In the genomic region with DNA sequence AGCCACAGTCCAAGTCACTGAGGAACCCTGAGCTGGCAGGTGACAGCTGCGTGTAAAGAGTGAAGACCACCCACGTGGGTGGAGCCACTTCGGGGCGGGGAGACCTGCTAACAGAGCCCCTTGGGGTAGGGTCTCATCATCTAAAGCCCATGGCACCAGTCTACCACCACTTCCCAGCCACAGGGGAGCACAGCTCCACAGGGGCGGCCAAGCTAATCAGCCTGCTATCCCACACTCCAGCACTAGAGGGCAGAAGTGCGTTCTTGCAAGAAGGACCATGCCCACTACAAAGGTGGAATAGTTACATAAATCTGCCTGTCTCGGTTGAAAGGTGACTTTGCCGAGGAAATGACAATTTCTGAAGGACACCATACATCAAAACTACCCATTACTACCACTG, we compare ENCODE assay signal across 8 mouse cellular contexts. TPM values are rescaled to one million over a fixed set of nuclear protein-coding genes. Genes with fewer than 3 reads are reported as not detected.
DNase-seq lines count a peak whose midpoint lies in the region; ATAC-seq lines count a peak whose summit lies in the region.

No protein-coding gene starts in this region.

- no peaks in the 10 kb centered on the region for H3K9me3 ChIP-seq in hindbrain, embryonic 10.5 days
- H3K9me3 ChIP-seq in hindbrain, embryonic 12.5 days (replicated peaks): no peaks in the 10 kb centered on the region
- no peaks in the 10 kb centered on the region for H3K9me3 ChIP-seq in midbrain, embryonic 14.5 days (ENCODE audit: control insufficient read depth, low read length)

- 72% methylated on average over 8 of the region's 8 CpGs for WGBS in hindbrain, embryonic 10.5 days
- 67% methylated on average over 8 of the region's 8 CpGs for WGBS in hindbrain, embryonic 12.5 days
- 63% methylated on average over 8 of the region's 8 CpGs for WGBS in midbrain, embryonic 14.5 days

- no peak overlapping the region for H3K9ac ChIP-seq in hindbrain, embryonic 12.5 days
- no peak overlapping the region for H3K9ac ChIP-seq in midbrain, embryonic 14.5 days (replicated peaks; ENCODE audit: low read length)

- H3K4me2 ChIP-seq in hindbrain, embryonic 12.5 days (replicated peaks): no peak overlapping the region
- no peak overlapping the region for H3K4me2 ChIP-seq in midbrain, embryonic 14.5 days (ENCODE audit: low read length)

- H3K4me1 ChIP-seq in hindbrain, embryonic 10.5 days (replicated peaks): peaks cover 26% of the 10 kb centered on the region
- peaks cover 25% of the 10 kb centered on the region for H3K4me1 ChIP-seq in hindbrain, embryonic 12.5 days
- H3K4me1 ChIP-seq in midbrain, embryonic 14.5 days (ENCODE audit: control insufficient read depth, insufficient read depth, low read length): peaks cover 17% of the 10 kb centered on the region

- no peak overlapping the region; the same call in 1 of the 2 replicates for H3K4me3 ChIP-seq in hindbrain, embryonic 10.5 days
- H3K4me3 ChIP-seq in hindbrain, embryonic 12.5 days: no peak overlapping the region
- no peak overlapping the region for H3K4me3 ChIP-seq in midbrain, embryonic 14.5 days (replicated peaks; ENCODE audit: low read depth, low read length)

- ATAC-seq in hindbrain, embryonic 12.5 days (ENCODE audit: low FRiP score): no peak
- ATAC-seq in midbrain, embryonic 14.5 days (ENCODE audit: low FRiP score, low TSS enrichment): no peak

- no peaks in the 10 kb centered on the region for H3K27me3 ChIP-seq in hindbrain, embryonic 10.5 days (ENCODE audit: insufficient read depth, poor library complexity, severe bottlenecking)
- H3K27me3 ChIP-seq in hindbrain, embryonic 12.5 days: 0 out of 2 replicates have a peak, but pooled peaks cover 2% of the 10 kb centered on the region
- no peaks in the 10 kb centered on the region for H3K27me3 ChIP-seq in midbrain, embryonic 14.5 days (ENCODE audit: control insufficient read depth, insufficient read depth, low read length)

- no peak overlapping the region for H3K27ac ChIP-seq in hindbrain, embryonic 10.5 days
- no peak overlapping the region for H3K27ac ChIP-seq in hindbrain, embryonic 12.5 days
- H3K27ac ChIP-seq in midbrain, embryonic 14.5 days (replicated peaks; ENCODE audit: low read depth, low read length): no peak overlapping the region

- H3K36me3 ChIP-seq in hindbrain, embryonic 10.5 days: peaks cover 80% of the 10 kb centered on the region
- H3K36me3 ChIP-seq in hindbrain, embryonic 12.5 days: peaks cover 71% of the 10 kb centered on the region
- H3K36me3 ChIP-seq in midbrain, embryonic 14.5 days (ENCODE audit: control insufficient read depth, insufficient read depth, low read length): peaks cover 61% of the 10 kb centered on the region

- DNase-seq in hindbrain, embryonic 10.5 days (ENCODE audit: low spot score): peak; percentile 83
- peak; percentile 80 for DNase-seq in WW6 (ENCODE audit: low read depth, low spot score)
- peak; percentile 52 to 79 for DNase-seq in cerebellum, postnatal 4 days (ENCODE audit: low spot score in 2 of 2)
- peak; percentile 52 to 64 for DNase-seq in heart, adult 9 months (ENCODE audit: low spot score in 2 of 2)
- DNase-seq in left cerebral cortex, adult 18-20 months (ENCODE audit: low spot score in 2 of 2): peak; percentile 77 to 85
- DNase-seq in midbrain, embryonic 14.5 days: peak; percentile 86
- DNase-seq in spleen, postnatal 4 days (ENCODE audit: low spot score in 2 of 2): peak; percentile 87 to 96

RNA-seq across cellular contexts. Expression of a gene that starts 3.3 kb away (rescaled TPM):
- polyA plus RNA-seq in hindbrain, embryonic 10.5 days (2016; fragmentation: Nextera tagmentation; extraction: Ambion mirVana): 64.3 and 65.3 TPM in 2 replicates
- 48.0 and 55.2 TPM in 2 replicates for polyA plus RNA-seq in hindbrain, embryonic 12.5 days (2016; fragmentation: Nextera tagmentation; extraction: Ambion mirVana)
- 10 to 100 TPM; 25.4 to 27.7 TPM for total RNA-seq in left cerebral cortex, adult 18-20 months (2021)
- 30.0 and 30.8 TPM in 2 replicates for polyA plus RNA-seq in midbrain, embryonic 14.5 days (2014; fragmentation: Nextera tagmentation; extraction: Ambion mirVana)

RNA-seq across cellular contexts. Expression of a gene that starts 17.2 kb away (rescaled TPM):
- 75.7 and 85.7 TPM in 2 replicates for polyA plus RNA-seq in hindbrain, embryonic 10.5 days (2016; fragmentation: Nextera tagmentation; extraction: Ambion mirVana)
- 75.3 and 79.6 TPM in 2 replicates for polyA plus RNA-seq in hindbrain, embryonic 12.5 days (2016; fragmentation: Nextera tagmentation; extraction: Ambion mirVana)
- total RNA-seq in left cerebral cortex, adult 18-20 months (2021): 10 to 100 TPM; 37.1 to 41.7 TPM
- polyA plus RNA-seq in midbrain, embryonic 14.5 days (2014; fragmentation: Nextera tagmentation; extraction: Ambion mirVana): 75.1 and 84.3 TPM in 2 replicates

RNA-seq across cellular contexts. Expression of a gene that starts 18.5 kb away (rescaled TPM):
- not detected in 2 replicates for polyA plus RNA-seq in hindbrain, embryonic 10.5 days (2016; fragmentation: Nextera tagmentation; extraction: Ambion mirVana)
- polyA plus RNA-seq in hindbrain, embryonic 12.5 days (2016; fragmentation: Nextera tagmentation; extraction: Ambion mirVana): not detected in 2 replicates
- 1 to 10 TPM; 4.1 to 4.4 TPM for total RNA-seq in left cerebral cortex, adult 18-20 months (2021)
- polyA plus RNA-seq in midbrain, embryonic 14.5 days (2014; fragmentation: Nextera tagmentation; extraction: Ambion mirVana): 0.13 TPM in 1 of 2 replicates, not detected in the other

RNA-seq across cellular contexts. Expression of a gene that starts 42.1 kb away (rescaled TPM):
- polyA plus RNA-seq in hindbrain, embryonic 10.5 days (2016; fragmentation: Nextera tagmentation; extraction: Ambion mirVana): 3.9 and 6.6 TPM in 2 replicates
- polyA plus RNA-seq in hindbrain, embryonic 12.5 days (2016; fragmentation: Nextera tagmentation; extraction: Ambion mirVana): 16.9 and 18.6 TPM in 2 replicates
- total RNA-seq in left cerebral cortex, adult 18-20 months (2021): 10 to 100 TPM; 22.3 to 25.3 TPM
- 6.9 and 7.8 TPM in 2 replicates for polyA plus RNA-seq in midbrain, embryonic 14.5 days (2014; fragmentation: Nextera tagmentation; extraction: Ambion mirVana)

RNA-seq across cellular contexts. Expression of a gene that starts 45.3 kb away (rescaled TPM):
- 0.07 and 0.18 TPM in 2 replicates for polyA plus RNA-seq in hindbrain, embryonic 10.5 days (2016; fragmentation: Nextera tagmentation; extraction: Ambion mirVana)
- 0.08 and 0.95 TPM in 2 replicates for polyA plus RNA-seq in hindbrain, embryonic 12.5 days (2016; fragmentation: Nextera tagmentation; extraction: Ambion mirVana)
- 1 to 10 TPM; 3.9 to 4.0 TPM for total RNA-seq in left cerebral cortex, adult 18-20 months (2021)
- 0.29 and 0.31 TPM in 2 replicates for polyA plus RNA-seq in midbrain, embryonic 14.5 days (2014; fragmentation: Nextera tagmentation; extraction: Ambion mirVana)
